Mouse (Mus musculus): ENCODE data around the gene Snx29.

GRCm38 (mm10) chr16:11422889-11423610, 100.3 kb downstream of the Snx29 start:
- TF ChIP-seq POLR2A (IDR thresholded peaks at IDR 0.05; ENCODE audit: control insufficient read depth, extremely low read depth, insufficient read depth, low read length, poor library complexity) (no peak), CTCF (IDR thresholded peaks at IDR 0.05; ENCODE audit: borderline replicate concordance, control insufficient read depth, extremely low read depth, insufficient read depth, low read length, poor library complexity) (no peak)
